Comparison of ENCODE assay signal across 8 mouse cellular contexts in genomic region chr5:76656212-76656611, GRCm38 (mm10). TPM values are rescaled to one million over a fixed set of nuclear protein-coding genes. Genes with fewer than 3 reads are reported as not detected.
DNase-seq lines count a peak whose midpoint lies in the region; ATAC-seq and TF ChIP-seq lines count a peak whose summit lies in the region.

Gene C530008M17Rik, plus strand, starts transcription at chr5:76656512.

- DNase-seq in kidney, adult 2 months: no peak
- DNase-seq in kidney, postnatal 10 days: no peak
- no peak for DNase-seq in c-Kit-positive CD71-positive TER-119-positive erythroid progenitor cells, embryonic 14.5 days (ENCODE audit: low spot score)
- DNase-seq in thymus, postnatal 14 days: no peak
- no peak for DNase-seq in spleen, adult 12 weeks (ENCODE audit: low spot score)

- peak within 1 kb of the TSS; percentile 100 for H3K9ac ChIP-seq in forebrain, embryonic 16.5 days (replicated peaks; ENCODE audit: low read depth, low read length)
- peak within 1 kb of the TSS; percentile 82; the same call in 1 of the 2 replicates for H3K9ac ChIP-seq in limb, embryonic 15.5 days

- no peaks in the 10 kb centered on the region for H3K27me3 ChIP-seq in kidney, adult 2 months (replicated peaks; ENCODE audit: control insufficient read depth, insufficient read depth, low read length)
- no peaks in the 10 kb centered on the region for H3K27me3 ChIP-seq in forebrain, embryonic 16.5 days (replicated peaks; ENCODE audit: control insufficient read depth, insufficient read depth, low read length)
- H3K27me3 ChIP-seq in limb, embryonic 15.5 days: no peaks in the 10 kb centered on the region

- H3K4me2 ChIP-seq in forebrain, embryonic 16.5 days (ENCODE audit: low read length): peak within 1 kb of the TSS; percentile 75
- peak within 1 kb of the TSS; percentile 94 for H3K4me2 ChIP-seq in limb, embryonic 15.5 days

- H3K27ac ChIP-seq in kidney, adult 2 months (ENCODE audit: insufficient read depth, low read depth, low read length): no peak within 1 kb of the TSS
- no peak within 1 kb of the TSS for H3K27ac ChIP-seq in bone marrow macrophage, adult 2 months (ENCODE audit: insufficient read depth, low read depth, low read length)
- H3K27ac ChIP-seq in forebrain, embryonic 16.5 days (ENCODE audit: low read length): peak within 1 kb of the TSS; percentile 99
- peak within 1 kb of the TSS; percentile 72 for H3K27ac ChIP-seq in limb, embryonic 15.5 days

- no peak for TF ChIP-seq POLR2A in kidney, adult 2 months (IDR thresholded peaks at IDR 0.05; ENCODE audit: low read depth, low read length)
- TF ChIP-seq POLR2A in bone marrow macrophage, adult 2 months (IDR thresholded peaks at IDR 0.05; ENCODE audit: borderline replicate concordance, low read depth, low read length): no peak

- no peaks in the 10 kb centered on the region for H3K9me3 ChIP-seq in forebrain, embryonic 16.5 days (ENCODE audit: control insufficient read depth, low read length)
- H3K9me3 ChIP-seq in limb, embryonic 15.5 days: no peaks in the 10 kb centered on the region

- no peak for TF ChIP-seq CTCF in kidney, adult 2 months (conservative IDR thresholded peaks at IDR 0.05; ENCODE audit: insufficient read depth, insufficient read length, low read depth, low read length)
- TF ChIP-seq CTCF in bone marrow macrophage, adult 2 months (IDR thresholded peaks at IDR 0.05; ENCODE audit: low read depth, low read length): no peak

- H3K4me3 ChIP-seq in kidney, adult 2 months (ENCODE audit: insufficient read depth, low read depth, low read length): peak within 1 kb of the TSS; percentile 39; the same call in 1 of the 2 replicates
- peak within 1 kb of the TSS; percentile 58 for H3K4me3 ChIP-seq in bone marrow macrophage, adult 2 months (ENCODE audit: insufficient read depth, low read length)
- peak within 1 kb of the TSS; percentile 98 for H3K4me3 ChIP-seq in forebrain, embryonic 16.5 days (replicated peaks; ENCODE audit: low read length)
- H3K4me3 ChIP-seq in limb, embryonic 15.5 days: peak within 1 kb of the TSS; percentile 74

- no peak for ATAC-seq in forebrain, embryonic 16.5 days
- no peak for ATAC-seq in limb, embryonic 15.5 days (ENCODE audit: insufficient number of reproducible peaks, low FRiP score, low TSS enrichment, low read depth)

- no peaks in the 10 kb centered on the region for H3K4me1 ChIP-seq in kidney, adult 2 months (ENCODE audit: control insufficient read depth, insufficient read depth, low read length)
- no peaks in the 10 kb centered on the region for H3K4me1 ChIP-seq in bone marrow macrophage, adult 2 months (ENCODE audit: control insufficient read depth, insufficient read depth, low read length)
- peaks cover 18% of the 10 kb centered on the region for H3K4me1 ChIP-seq in forebrain, embryonic 16.5 days (replicated peaks; ENCODE audit: control insufficient read depth, insufficient read depth, low read length)
- H3K4me1 ChIP-seq in limb, embryonic 15.5 days: peaks cover 8% of the 10 kb centered on the region

- WGBS in kidney, adult 2 months: 93% methylated on average over 2 of the region's 2 CpGs
- WGBS in forebrain, embryonic 16.5 days: 63% methylated on average over 2 of the region's 2 CpGs
- 79% methylated on average over 2 of the region's 2 CpGs for WGBS in limb, embryonic 15.5 days

- no peaks in the 10 kb centered on the region for H3K36me3 ChIP-seq in kidney, adult 2 months (ENCODE audit: control insufficient read depth, insufficient read depth, low read length)
- no peaks in the 10 kb centered on the region for H3K36me3 ChIP-seq in forebrain, embryonic 16.5 days (ENCODE audit: control insufficient read depth, insufficient read depth)
- no peaks in the 10 kb centered on the region for H3K36me3 ChIP-seq in limb, embryonic 15.5 days

RNA-seq across cellular contexts. Expression of gene C530008M17Rik, which starts in this region (rescaled TPM):
- 0.29 and 0.31 TPM in 2 replicates for polyA plus RNA-seq in kidney, adult 2 months (2012; rRNA removed)
- 0.48 and 1.2 TPM in 2 replicates for polyA plus RNA-seq in bone marrow macrophage, adult 2 months (2012; ENCODE audit: insufficient read depth, insufficient read length, missing spikeins)
- polyA plus RNA-seq in forebrain, embryonic 16.5 days (2015; fragmentation: Nextera tagmentation; extraction: Ambion mirVana): 74.6 and 77.0 TPM in 2 replicates
- polyA plus RNA-seq in limb, embryonic 15.5 days (2015; fragmentation: Nextera tagmentation; extraction: Ambion mirVana): 10.2 and 13.4 TPM in 2 replicates

Comparison
In these comparisons a context has a peak if more than half of its experiments do, and no peak if none do; other contexts are left out.
1. H3K27ac ChIP-seq: peak in forebrain, embryonic 16.5 days (single experiment) and limb, embryonic 15.5 days (single experiment); none in kidney, adult 2 months (single experiment) and bone marrow macrophage, adult 2 months (single experiment).
2. H3K4me3 ChIP-seq: peak in every context shown above with its lines; median percentile 98 in forebrain, embryonic 16.5 days; 74 in limb, embryonic 15.5 days; 58 in bone marrow macrophage, adult 2 months; 39 in kidney, adult 2 months.